Mouse (Mus musculus) myocyte (in vitro differentiated cells): Measurements from ENCODE around the gene Pid1.

Source experiments
- E2F4 ChIP-seq: IDR thresholded peaks from one replicate; pipeline ENCODE4 v1.6.1; 2011; ENCODE audit warnings: mild to moderate bottlenecking, control low read depth, moderate library complexity; ENCODE audit not compliant: insufficient read depth
- POLR2A ChIP-seq: IDR thresholded peaks from one replicate; pipeline ENCODE4 v1.6.1; 2011; ENCODE audit warnings: low read depth, mild to moderate bottlenecking, control low read depth, moderate library complexity; ENCODE audit not compliant: insufficient read length

DNA sequence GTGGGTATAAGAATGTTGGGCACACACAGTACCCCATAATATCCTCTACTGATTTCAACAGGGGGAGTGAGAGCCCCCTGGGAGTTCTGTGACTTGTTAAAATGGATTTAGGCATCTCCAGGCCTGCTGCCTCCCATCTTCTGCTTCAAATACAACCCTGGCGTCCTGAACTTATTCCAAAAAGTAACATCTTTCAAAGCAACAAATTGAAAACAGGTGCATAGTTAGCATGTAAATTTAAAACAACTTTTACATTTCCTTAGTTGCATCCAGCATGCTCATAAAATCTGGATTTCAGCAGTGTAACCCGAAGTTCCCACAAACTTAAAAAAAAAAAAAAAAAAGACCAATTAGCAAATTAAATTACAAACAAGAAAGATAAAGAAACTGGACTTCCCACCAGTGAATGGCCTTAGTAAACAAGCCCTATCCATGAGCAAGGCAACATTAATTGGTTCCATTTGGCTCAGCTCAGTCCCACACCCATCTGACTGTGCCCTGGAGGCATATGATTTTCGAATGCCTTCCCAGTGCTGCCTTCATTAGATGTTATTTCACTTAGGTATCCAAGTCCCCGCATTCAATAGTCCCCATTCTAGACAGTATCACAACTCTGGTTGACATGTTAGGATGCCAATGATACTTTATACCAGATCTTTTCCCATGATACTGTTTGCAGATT is 177.1 kb downstream of the Pid1 start:
- no peak for TF ChIP-seq POLR2A
- TF ChIP-seq E2F4, result no peak
